Mouse (Mus musculus) macrophage (primary cell): Measurements from ENCODE around the gene Col4a1. TPM values are rescaled to one million over a fixed set of nuclear protein-coding genes. Genes with fewer than 3 reads are reported as not detected.

Experiments used
- H3K27ac ChIP-seq: fragments of 350-480 bp; formaldehyde crosslinking; 2 replicates; pipeline ENCODE4 v1.9.0; 2021
- H3K36me3 ChIP-seq: fragments of 350-480 bp; formaldehyde crosslinking; 2 replicates; pipeline ENCODE4 v1.9.0; 2021; ENCODE audit errors: inconsistent target
- H3K4me3 ChIP-seq: fragments of 350-480 bp; formaldehyde crosslinking; 2 replicates; pipeline ENCODE4 v1.9.0; 2021; ENCODE audit errors: inconsistent target
- H3K79me2 ChIP-seq: fragments of 350-480 bp; formaldehyde crosslinking; 2 replicates; pipeline ENCODE4 v1.9.0; 2021; ENCODE audit errors: inconsistent target
- WGBS: methylation state at CpG from one replicate; pipeline ENCODE4 v1.1.7; 2026; ENCODE audit warnings: inconsistent platforms; ENCODE audit not compliant: missing documents; 5-methylcytosine and 5-hydroxymethylcytosine counted together
- polyA plus RNA-seq: library from polyadenylated mRNA; stranded (reverse); fragments of 250-400 nt; gene quantifications from 3 replicates; pipeline ENCODE4 v1.2.4, GENCODE M21; 2018; ENCODE audit warnings: inconsistent platforms

The Col4a1 gene
- polyA plus RNA-seq, 1 experiment from 2014 or later, result 0.39 TPM

DNA sequence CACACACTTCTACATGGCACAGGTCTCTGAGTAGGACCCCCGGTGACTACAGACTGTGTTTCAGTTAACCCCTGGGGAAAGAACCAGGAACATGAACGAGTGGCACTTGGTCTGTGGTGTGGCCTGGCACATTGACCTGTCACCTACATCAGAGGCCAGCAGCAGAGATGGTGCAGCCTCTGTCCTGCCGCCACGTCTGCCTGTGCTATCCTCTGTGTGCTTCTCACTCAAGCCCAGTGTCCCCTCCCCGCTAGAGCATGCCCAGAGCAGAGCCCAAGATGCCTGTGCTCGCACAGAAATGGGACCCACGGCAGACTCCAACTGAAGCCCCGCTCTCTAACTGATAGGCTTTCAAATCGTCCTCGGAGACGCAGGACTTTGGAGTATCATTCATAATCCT, 6.8 kb upstream of the Col4a1 start:
- WGBS, result 87% methylated on average over 11 of the region's 11 CpGs
- Histone ChIP-seq H3K4me3 (no peak overlapping the region), H3K27ac (no peak overlapping the region), H3K36me3 (no peaks in the 10 kb centered on the region), H3K79me2 (no peaks in the 10 kb centered on the region)

DNA sequence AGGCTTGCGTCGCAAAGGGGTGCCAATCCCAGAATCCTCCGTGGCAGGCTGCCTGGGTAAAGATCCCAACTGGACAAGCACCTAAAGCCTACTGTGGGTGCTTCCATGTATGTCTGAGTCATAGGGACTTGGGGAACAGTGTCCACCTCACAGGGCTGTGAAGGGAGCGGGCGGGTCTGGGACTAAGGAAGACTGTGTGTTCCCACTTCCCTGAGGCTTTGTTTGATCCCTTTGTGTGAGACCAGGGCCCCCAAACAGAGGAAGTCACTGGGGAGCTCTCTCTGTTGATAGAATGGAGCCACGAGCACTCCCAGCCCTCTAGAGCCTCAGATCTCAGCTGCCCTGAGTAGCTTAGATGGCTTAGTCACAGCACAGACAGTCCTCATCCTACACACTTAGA, 3.5 kb upstream of the Col4a1 start:
- H3K27ac ChIP-seq, result no peak overlapping the region
- 83% methylated on average over 6 of the region's 6 CpGs for WGBS
- no peak overlapping the region for H3K4me3 ChIP-seq
- no peaks in the 10 kb centered on the region for H3K36me3 ChIP-seq
- H3K79me2 ChIP-seq, result no peaks in the 10 kb centered on the region

DNA sequence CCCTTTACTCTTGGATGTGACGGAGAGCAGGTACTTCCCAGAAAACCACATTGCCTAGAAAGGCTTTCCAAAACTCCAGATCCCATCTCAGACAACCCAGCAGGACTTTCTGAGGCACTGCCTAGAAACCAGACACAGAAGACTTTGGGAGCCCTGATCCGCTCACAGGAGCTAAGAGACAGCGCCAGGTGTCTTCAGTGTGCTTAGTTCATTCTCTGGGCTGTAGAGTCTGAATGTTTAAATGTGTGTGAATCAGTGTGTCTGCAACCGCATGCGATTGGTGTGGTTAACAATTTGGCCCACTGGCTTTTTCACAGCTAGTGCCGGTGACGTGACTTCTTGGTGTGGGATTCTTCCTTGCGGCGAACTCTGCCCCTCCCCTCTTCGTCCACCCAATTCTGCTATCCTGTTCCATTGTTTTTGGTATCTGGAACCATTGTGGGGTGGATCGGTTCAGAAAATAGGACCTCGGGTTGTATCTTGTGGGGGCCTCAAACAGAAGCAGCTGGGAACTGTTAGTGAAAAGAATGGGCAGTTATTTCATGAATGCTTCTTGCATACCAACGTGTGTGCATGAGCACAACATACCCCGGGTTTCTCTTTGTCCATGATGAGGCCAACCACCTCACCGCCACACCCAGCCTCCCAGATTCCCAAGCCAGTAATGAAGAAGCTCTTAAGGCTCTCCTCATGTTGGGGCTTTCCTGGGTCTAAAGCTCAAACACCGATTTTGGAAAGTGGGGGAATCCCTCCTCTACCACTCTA, 2.7 kb upstream of the Col4a1 start:
- WGBS, result 94% methylated on average over 16 of the region's 16 CpGs
- no peaks in the 10 kb centered on the region for H3K36me3 ChIP-seq
- no peak overlapping the region for H3K4me3 ChIP-seq
- H3K79me2 ChIP-seq, result no peaks in the 10 kb centered on the region
- H3K27ac ChIP-seq, result no peak overlapping the region

DNA sequence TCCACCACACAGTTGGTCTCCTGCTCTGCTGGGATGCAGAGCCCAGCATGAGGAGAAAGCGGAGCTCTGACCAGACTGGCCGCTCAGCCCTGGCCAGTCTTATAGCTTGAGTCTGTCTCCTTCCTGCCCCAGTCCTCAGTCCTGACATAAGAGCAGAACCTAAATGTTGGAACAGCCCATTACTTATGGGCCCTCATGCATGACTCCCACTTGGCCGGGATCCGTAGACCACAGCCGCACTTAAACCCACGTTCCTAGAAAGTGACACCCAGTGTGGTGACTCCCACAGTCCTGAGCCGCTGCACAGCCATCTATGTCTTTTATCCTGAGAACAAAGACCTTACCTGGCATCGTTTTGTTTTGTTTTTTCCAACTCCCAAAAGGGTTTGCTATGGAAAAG, 2.0 kb upstream of the Col4a1 start:
- Histone ChIP-seq H3K4me3 (no peak overlapping the region), H3K36me3 (no peaks in the 10 kb centered on the region), H3K79me2 (no peaks in the 10 kb centered on the region), H3K27ac (no peak overlapping the region)
- 98% methylated on average over 8 of the region's 8 CpGs for WGBS

DNA sequence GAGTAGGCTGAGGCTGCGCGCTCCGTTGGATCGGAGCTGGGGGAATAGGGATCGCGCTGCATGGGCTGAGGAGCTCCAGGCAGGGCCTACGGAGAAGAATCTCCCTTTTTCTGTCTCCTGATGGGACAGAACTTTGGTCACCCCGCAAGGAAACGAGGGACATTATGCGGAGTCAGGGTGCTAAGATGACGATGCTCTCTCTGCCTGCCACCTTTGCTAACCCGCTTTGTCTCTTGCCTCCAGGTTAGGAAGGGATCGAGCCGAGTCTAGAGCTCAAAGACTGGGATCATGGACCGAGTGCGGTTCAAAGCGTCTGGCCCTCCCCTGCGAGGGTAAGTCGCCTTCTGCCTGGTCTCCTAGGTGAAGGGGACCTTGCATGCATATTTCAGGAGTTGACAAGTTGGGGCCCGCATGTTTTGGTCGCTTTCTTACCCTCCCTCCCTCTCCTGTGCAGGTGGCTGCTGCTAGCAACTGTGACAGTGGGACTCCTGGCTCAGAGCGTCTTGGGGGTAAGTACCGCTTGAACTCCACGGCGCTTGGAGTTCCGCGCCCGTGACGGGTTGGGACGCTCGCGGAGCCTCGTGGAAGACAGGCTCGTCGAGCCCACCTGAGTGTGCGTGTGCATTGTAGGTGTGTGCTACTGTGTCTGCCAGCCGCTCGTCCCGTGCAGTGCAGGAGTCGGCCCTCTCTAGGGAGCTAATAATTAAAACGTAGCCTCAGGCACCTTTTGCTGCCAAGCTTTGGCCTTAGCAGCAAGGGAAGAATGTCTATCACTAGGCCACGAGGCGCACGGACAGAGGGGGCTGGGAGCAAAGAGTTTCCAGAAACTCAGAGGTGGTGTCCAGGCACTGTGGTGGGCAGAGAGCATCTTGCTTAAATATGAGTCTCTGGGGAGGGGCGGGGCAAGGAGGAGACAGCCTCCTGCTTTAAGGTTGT, 818 bp upstream of the Col4a1 start:
- no peak overlapping the region for H3K4me3 ChIP-seq
- H3K27ac ChIP-seq, result no peak overlapping the region
- WGBS, result 13% methylated on average over 42 of the region's 45 CpGs
- H3K36me3 ChIP-seq, result no peaks in the 10 kb centered on the region
- H3K79me2 ChIP-seq, result no peaks in the 10 kb centered on the region

DNA sequence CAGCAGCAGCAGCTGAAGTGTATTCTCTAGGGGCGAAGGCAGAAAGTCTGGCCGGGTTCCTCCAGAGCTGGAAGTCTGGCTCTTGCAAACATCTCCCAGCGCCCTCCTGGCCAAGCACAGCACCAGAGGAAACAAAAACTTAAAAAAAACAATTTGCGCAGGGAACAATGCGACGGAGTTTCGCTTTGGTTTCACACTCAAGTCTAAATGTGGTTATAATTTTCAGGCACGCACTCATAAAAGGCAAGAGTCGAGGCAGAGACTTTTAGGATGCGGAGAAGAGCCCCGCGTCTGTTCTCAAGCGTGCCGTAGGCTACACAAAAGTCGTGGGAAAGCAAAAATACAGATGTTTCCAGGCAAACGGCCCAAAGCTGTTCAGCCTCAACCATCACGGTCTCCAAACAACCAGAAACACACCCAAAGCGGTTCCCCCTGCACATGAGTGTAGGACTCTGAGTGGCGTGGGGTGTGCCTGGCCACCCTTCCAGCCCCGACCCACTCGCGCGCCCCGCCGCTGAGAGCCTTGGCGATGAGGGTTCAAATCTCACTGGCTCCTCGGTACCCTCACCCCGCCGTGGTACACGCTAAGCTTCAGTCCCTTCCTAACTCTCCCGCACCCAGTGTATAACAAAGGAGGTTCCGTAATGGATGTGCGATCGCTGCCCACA, 811 bp downstream of the Col4a1 start:
- H3K27ac ChIP-seq, result no peak overlapping the region
- no peaks in the 10 kb centered on the region for H3K36me3 ChIP-seq
- no peaks in the 10 kb centered on the region for H3K79me2 ChIP-seq
- H3K4me3 ChIP-seq, result no peak overlapping the region
- WGBS, result 10% methylated on average over 31 of the region's 34 CpGs

DNA sequence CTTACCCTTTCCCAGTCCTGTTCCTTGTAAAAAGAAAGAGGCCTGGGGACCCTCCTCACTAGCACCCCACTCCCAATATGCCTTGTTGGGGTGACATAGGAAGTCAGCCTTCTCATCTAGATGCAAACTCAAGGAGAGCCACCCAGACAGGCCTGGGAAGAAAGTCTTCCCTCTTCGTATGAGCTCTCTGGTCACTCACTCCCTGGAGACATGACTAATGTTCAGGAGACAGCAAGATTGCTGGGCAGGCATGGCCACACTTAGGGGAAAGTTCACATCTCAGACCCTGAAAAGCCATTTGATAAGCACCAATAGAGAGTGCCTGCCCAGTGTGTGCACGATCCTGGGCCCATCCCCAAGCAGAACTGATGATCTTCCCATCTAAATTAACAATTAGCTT, 2.6 kb downstream of the Col4a1 start:
- no peak overlapping the region for H3K4me3 ChIP-seq
- H3K79me2 ChIP-seq, result no peaks in the 10 kb centered on the region
- no peak overlapping the region for H3K27ac ChIP-seq
- WGBS, result 89% methylated on average over 2 of the region's 2 CpGs
- H3K36me3 ChIP-seq, result no peaks in the 10 kb centered on the region

DNA sequence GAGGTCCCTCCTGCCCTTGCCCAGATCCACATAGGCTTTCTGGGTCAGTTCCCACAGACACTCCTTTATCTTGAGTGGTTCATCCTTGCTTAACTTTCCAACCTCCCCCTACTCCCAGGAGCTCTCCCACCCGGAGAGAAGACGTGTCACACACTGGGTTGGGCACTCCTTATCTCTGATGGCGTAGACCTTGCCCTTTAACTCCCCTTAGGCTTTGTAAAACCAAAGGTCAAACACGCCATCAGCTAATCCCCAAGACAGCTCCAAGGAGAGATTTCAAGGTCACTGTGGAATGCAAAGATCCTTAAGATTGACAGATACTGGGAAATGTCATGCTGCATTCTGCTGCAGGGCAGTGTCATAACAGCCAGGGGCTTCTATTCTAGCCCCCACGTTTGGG, 3.4 kb downstream of the Col4a1 start:
- Histone ChIP-seq H3K27ac (no peak overlapping the region), H3K4me3 (no peak overlapping the region), H3K79me2 (no peaks in the 10 kb centered on the region), H3K36me3 (no peaks in the 10 kb centered on the region)
- WGBS, result 88% methylated on average over 2 of the region's 5 CpGs

DNA sequence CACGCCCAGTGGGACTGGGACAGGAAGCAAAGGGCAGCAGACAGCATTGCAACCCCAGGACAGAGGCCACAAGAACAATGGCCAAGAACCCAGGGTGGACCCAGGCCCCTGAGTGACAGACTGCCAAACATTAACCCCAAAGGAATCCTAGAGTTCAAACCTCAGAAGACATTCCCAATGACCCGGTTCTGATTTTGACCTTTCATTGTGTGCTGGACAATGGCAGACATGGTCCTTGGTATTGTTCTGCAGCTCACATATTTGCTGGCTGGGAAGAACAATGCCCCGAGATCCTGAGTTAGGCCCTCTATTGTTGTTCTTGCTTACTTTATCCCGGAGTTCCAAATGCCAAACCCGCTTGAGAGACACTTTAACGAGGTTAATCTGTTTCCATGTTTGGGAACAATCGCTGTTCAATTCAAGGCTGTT, 4.0 kb downstream of the Col4a1 start:
- WGBS, result 93% methylated on average over 7 of the region's 7 CpGs
- Histone ChIP-seq H3K4me3 (no peak overlapping the region), H3K36me3 (no peaks in the 10 kb centered on the region), H3K79me2 (no peaks in the 10 kb centered on the region), H3K27ac (no peak overlapping the region)

DNA sequence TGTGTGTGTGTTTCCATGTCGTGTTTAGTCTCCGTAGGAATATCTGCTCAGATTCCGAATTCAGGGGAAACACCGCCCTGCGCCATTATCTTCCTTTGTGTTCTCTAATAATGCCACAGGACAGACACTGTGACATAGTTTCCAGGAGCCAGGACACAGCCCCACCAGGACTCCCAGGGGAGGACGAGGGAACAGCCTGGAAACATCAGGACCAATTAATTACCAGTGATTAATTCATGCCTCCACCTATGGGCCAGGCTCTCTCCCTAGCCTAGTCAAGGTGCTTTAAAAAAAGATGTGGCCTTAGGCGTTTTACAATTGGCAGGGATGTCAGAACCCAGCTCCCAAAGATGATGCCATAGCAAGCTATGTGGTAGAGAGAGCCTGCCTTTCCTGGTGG, 5.2 kb downstream of the Col4a1 start:
- no peak overlapping the region for H3K4me3 ChIP-seq

DNA sequence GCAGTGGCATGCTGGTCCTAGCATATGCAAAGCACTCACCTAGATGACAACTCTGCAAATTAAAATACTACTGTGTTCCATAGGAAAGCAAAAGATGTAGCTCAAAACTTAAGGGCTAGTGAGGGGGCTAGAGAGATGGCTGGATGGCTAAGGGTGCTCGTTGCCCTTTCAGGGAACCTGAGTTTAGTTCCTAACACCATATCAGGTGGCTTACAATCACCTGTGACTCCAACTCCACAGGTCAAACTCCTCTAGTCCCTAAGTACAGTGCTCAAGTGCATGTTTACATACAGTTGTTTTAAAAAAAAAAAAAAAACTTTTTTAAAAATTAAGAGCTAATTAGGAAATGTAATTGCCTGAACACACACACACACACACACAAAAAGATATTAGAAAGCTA, 7.1 kb downstream of the Col4a1 start:
- Histone ChIP-seq H3K4me3 (no peak overlapping the region), H3K27ac (no peak overlapping the region), H3K36me3 (no peaks in the 10 kb centered on the region), H3K79me2 (no peaks in the 10 kb centered on the region)
- WGBS, result 94% methylated on average over 1 of the region's 1 CpGs

More for the DNA sequence above, 5.2 kb downstream of the Col4a1 start:
- no peaks in the 10 kb centered on the region for H3K36me3 ChIP-seq
- 97% methylated on average over 7 of the region's 7 CpGs for WGBS
- H3K79me2 ChIP-seq, result no peaks in the 10 kb centered on the region
- H3K27ac ChIP-seq, result no peak overlapping the region

DNA sequence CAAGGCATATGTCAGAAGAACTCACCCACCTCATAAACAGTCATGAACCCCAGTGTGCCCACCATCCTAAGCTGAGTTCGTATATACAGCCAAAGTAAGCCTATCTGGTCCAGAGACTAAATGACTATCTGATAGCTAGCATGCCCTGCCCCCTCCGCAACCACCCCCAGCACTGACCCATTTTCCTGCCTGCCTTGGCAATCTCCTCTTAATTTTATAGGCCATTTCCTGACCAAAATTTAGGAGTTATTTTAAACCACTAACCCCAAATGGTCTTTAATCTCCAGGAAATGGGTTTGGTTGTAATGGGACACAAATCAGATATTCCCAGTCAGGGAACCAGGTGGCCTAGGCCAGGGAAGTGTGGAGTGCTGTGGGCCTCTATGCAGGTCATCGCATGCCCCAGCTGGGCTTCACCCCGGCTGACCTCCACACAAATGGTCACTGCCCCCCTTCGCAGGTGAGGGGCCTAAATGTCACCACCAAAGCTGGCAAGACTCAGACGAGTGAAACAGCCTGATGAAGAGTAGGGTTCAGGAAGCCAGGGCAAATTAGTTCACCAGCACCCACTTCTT, 8.5 kb downstream of the Col4a1 start:
- Histone ChIP-seq H3K27ac (no peak overlapping the region), H3K79me2 (no peaks in the 10 kb centered on the region), H3K36me3 (no peaks in the 10 kb centered on the region), H3K4me3 (no peak overlapping the region)
- 90% methylated on average over 6 of the region's 6 CpGs for WGBS

DNA sequence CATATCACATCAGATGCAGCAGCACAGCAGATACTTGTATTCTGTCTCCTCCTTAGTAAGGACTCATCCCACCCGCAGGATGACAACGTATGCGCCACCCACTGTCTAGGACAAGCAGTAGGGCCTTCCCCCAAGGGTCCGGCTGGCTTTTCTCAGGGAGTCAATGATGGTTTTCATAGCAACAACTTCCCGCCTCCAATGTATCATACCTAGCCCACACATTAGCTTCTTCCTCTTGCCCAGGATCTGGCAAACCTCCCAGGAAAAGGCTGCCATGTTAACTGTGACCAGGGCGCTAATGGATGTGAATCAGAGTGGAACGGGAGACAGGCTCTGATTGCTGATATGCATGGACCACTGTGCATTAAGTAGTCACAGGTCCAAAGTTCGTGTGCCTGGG, 12.2 kb downstream of the Col4a1 start:
- Histone ChIP-seq H3K79me2 (no peaks in the 10 kb centered on the region), H3K4me3 (no peak overlapping the region), H3K27ac (no peak overlapping the region), H3K36me3 (no peaks in the 10 kb centered on the region)
- WGBS, result 91% methylated on average over 8 of the region's 8 CpGs

DNA sequence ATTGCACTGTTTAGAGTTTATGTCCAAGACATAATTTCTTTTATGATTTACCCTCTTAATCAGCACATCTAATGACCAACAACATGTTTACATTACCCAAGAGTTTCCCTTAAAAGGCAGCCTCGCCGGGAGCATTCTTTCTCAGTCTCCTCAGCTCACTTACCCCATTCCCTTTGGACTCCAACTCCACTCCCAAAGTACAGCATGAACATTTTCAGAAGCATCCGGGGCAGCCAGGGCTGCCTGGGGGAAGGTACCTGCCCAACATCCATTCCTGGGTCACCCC, 13.4 kb downstream of the Col4a1 start:
- Histone ChIP-seq H3K27ac (no peak overlapping the region), H3K36me3 (no peaks in the 10 kb centered on the region), H3K4me3 (no peak overlapping the region), H3K79me2 (no peaks in the 10 kb centered on the region)
- WGBS, result 94% methylated on average over 3 of the region's 3 CpGs
